Mouse (Mus musculus) A20 (cell line): ENCODE measurements around the gene Hsf4.
A peak's percentile ranks its signal among the peaks of the same experiment; 100 is the strongest.
"Not testable (repeated sequence)": the region's sequence is repeated elsewhere in the genome, so short reads cannot be mapped to it uniquely, and the experiment has no call there.

Experiments used
- DNase-seq: peaks from one replicate; pipeline ENCODE4 v3.0.0-alpha.2; 2011; ENCODE audit warnings: low read depth, low spot score

Gene Hsf4

DNA sequence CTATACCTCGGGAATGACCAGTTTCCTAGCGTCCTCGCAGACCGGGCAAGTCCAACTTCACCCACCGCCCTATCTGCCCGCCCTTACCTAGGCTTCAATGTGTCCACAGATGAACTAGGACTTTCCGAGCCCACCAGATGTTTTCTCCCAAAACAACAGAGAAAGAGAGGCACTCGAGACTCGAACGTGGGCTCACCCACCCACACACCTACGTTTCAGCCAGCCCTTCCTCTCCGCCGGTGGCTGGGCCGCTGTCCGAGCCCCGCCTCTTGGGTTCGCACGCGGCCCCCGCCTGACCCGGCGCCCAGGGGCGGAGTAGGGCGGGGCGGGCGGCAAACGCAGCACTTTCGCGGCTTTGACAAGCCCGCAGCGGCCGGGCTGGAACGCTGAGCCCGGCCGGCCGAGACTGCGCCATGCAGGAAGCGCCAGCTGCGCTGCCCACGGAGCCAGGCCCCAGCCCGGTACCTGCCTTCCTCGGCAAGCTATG, at the start of gene Hsf4:
TSS of gene Hsf4 (plus strand) at position 341 of the 487 bp plus-strand sequence.
- DNase-seq: no peak

GRCm38 (mm10) chr8:105223850-105224249, 45.8 kb upstream of the Hsf4 start:
- no peak for DNase-seq

DNA sequence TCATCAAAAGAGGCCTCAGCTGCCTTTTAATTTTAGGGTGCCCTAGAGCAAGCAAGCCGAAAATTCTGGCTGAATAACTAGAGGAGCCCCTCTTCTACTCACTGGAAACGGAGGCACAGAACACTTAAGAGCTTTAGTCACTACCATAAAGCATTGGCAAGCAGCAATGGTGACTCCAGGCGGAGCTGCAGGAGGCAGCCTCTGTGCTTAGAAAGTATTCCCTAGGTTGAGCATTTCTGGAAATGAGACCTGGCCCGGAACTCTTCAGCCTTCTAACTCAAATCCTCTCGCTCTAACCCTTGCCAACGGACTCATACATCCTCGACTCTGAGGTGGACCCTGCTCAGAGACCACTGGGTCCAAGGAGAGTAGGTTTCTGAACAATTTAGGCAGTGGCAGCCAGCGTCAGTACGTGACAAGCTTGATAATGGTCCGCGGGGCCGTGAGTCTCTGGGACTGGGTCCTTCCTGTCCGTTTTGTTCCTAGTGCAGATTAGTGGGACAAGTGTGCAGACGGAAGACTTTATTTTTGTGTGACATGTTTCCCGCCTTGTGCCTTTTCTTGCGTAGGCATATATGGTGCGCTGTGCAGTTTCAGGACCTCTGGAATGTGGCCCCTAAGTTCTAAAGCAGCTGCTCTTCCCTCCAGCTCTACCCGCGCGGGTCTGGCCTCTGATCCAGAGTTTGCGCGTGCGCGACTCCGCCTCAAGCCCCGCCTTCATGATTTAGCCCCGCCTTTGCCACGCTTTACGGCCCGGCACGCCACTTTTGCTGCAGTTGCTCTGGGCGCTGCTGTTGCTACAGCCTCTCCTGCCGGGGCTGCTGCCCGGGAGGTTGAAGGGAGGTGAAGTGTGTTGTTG, 45.0 kb upstream of the Hsf4 start, which contains the start of gene D230025D16Rik:
TSS of gene D230025D16Rik (plus strand) at position 733 of the 859 bp plus-strand sequence.
- DNase-seq: peak; percentile 95

GRCm38 (mm10) chr8:105225272-105225593, 44.4 kb upstream of the Hsf4 start:
- no peak for DNase-seq

GRCm38 (mm10) chr8:105225917-105226316, 43.7 kb upstream of the Hsf4 start:
- no peak for DNase-seq

GRCm38 (mm10) chr8:105231503-105232320, 37.9 kb upstream of the Hsf4 start:
- no peak for DNase-seq

- not testable (repeated sequence) for DNase-seq
Observed at GRCm38 (mm10) chr8:105232321-105232693, 37.3 kb upstream of the Hsf4 start.

GRCm38 (mm10) chr8:105233126-105233935, 36.3 kb upstream of the Hsf4 start:
- no peak for DNase-seq

- no peak for DNase-seq
Observed at GRCm38 (mm10) chr8:105235206-105235605, 34.4 kb upstream of the Hsf4 start.

GRCm38 (mm10) chr8:105237442-105238142, 32.0 kb upstream of the Hsf4 start:
- no peak for DNase-seq

- no peak for DNase-seq
Observed at GRCm38 (mm10) chr8:105241016-105241415, 28.6 kb upstream of the Hsf4 start.

DNA sequence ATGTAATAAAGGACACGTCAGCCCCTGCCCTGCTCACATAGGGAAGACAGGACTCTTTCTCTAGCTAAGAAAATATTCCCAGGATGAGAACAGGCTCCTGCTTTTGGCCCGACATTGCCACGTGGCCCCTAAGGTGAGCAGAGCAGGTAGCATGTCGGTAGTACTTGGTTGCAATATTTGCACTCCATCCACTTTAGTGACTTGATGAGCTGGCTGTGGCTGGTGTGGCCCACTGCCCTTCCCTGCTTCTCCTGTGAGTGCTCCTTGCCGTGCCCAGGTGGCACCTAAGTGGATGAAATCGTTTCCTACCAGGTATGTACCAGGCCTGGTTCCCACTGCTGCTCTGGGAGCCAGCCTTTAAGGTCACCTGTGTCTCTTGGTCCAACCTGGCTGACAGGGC, 17.6 kb upstream of the Hsf4 start:
- DNase-seq: no peak

GRCm38 (mm10) chr8:105252680-105253537, 16.7 kb upstream of the Hsf4 start:
- DNase-seq: no peak

GRCm38 (mm10) chr8:105253766-105254151, 15.8 kb upstream of the Hsf4 start:
- no peak for DNase-seq

DNA sequence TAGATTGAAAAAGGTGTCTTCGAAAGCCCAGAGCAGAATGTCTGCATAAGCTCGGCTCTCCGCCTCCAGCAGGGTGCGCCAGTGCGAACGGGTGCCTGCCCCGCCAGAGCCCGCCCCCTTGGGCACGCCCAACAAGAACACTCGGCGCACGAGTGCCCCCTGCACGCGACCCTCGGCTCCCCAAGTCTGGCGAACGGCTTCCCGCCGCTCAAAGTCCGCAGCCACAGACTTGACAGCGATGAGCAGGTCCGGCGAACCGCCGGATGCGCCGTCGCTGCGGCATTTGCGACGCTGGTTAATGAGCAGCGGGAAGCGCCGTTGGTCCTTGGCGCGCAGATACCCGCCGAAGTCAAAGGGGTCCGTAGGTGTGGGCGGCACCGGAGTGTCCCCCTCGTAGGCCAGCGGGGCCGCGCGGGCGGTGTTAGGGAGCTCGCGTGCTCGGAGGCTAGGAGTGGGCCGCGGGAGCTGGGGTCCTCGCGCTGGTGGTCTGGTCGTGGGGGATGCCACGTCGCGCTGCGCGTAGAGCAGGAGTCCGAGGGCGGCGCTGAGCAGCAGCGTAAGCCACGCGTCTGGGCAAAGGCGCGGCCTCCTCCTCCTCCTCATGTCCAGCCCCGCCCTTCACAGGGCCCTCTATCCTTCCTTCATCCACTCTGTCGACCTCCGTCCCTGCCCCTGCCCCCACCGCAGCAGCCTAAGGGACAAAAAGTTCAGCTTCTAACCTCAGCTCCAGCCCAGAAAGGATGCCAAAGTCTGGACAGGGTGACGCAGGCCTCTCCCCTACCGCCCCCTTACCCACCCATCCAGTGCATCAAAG, 15.2 kb upstream of the Hsf4 start:
- peak; percentile 95 for DNase-seq

DNA sequence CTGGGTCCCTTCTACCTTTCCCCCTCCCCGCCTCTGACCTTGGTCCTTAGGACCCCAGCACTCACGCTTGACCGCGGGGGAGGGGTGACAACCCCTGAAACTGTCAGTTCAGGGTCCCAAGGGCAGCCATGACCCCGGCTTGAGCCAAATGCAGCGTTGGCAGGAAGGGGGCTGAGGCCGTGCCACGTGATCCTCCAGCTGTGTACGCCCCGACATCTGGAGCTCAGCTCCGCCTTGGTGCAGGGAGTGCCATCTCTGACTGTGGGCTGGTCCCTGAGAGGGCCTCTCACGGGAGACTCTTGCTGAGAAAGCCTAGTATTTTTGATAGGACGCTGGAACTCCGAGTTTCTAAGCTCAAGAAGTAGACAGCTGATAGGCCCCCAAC, 14.6 kb upstream of the Hsf4 start, which contains the start of gene B3gnt9:
TSS of gene B3gnt9 (minus strand) at position 188 of the 385 bp plus-strand sequence.
- peak; percentile 81 for DNase-seq

DNA sequence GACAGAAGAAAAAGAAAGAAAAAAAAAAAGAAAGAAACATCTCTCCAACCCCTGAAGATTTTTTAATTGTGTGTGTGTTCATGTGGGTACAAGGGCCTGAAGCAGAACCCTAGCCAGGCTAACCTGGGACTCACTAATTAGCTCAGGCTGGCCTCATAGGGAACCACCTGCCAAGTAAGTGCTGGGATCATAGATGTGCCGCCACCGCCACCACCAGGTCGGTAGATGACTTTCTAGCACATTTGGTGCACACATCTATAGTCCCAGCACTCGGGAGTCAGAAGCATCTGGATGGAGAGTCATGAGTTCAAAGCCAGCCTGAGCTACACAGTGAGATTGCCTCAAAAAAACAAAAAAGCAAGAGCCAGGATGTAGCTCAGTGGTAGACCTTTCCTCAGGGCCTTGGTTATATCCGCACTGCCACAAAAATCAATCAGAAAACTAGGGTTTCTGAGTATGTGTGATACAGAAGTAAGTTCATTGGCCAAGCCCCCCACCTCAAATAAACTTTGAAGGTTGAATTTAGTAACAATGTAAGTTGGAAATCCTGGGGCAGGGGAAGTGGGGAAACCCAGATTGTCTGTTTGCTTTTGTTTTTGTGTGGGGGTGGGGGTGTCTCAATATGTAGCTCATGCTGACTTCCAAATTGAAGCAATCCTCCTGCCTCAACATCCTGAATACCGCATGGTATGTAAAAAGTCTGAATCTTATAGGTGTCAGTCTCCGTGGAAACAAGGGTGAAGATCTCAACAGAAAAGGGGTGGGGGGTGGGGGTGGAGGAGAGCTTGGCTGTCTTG, 12.1 kb upstream of the Hsf4 start:
- DNase-seq: no peak
